Mouse (Mus musculus) layer of hippocampus, postnatal 10 days (tissue): ENCODE measurements around the gene Casp3. TPM values are rescaled to one million over a fixed set of nuclear protein-coding genes. Genes with fewer than 3 reads are reported as not detected.

ENCODE experiments used
- DNase-seq, 2 experiments: peaks; one replicate each; pipeline ENCODE4 v3.0.0; 2021; ENCODE audit warnings: low spot score in 2 of 2
- total RNA-seq, 2 experiments: library from RNA; stranded (reverse); gene quantifications; 2 replicates each; pipeline ENCODE4 v1.2.3; 2021

Casp3 gene
- total RNA-seq, 2 experiments from 2014 or later: 59.2 to 59.7 TPM

DNA sequence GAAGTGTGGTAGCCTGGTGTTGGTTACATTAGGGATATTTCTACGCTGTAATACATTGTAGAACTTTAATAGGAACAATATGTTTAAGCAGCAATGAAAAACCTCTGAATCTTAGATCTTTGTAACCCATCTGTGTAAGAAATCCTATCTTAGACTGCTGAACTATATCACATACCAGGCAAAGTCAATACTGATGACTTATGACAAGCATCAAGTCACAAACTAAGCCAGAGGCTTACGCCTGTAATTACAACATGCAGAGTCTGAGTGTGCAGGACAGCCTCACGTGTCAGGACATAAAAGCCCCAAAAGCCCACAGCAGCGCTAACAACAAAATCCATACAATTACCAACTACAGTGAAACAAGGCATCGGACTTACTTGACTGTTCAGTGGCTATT, 13.5 kb upstream of the Casp3 start:
- DNase-seq: no peak

DNA sequence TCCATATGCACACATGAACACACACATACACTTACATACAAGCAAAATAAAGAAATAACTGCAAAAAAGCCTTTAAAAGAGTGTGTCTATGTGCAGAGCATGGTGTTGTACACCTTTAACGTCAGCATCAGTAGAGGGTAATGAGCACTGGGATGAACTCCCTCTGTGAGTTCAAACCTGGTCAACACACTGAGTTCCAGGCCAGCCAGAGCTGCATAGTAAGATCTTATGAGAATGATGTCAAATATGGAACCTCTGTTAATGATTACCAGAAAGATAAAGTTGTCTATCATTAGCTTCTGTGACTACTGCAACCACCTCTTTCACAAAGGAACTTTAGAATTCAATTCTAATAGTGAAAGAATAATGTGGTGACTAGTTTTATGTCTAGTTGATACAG, 10.2 kb upstream of the Casp3 start:
- no peak for DNase-seq

DNA sequence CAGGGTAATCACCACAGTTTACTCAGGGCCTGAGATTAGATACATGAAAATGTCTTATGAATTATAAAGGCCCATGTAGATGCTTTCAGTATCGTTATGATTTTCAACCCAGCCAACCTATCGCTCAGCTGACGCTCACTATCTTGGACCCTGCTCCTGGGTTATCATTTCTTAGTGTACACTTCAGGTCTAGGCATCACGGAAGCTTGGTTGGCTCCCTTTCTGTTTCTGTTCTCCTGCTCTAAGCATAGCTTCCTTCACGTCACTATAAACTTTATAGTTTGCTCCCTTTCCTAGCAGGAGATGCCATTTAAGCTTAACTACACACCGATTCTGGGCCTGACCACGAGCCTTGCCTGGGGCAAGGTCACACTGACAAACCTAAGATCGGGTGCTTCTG, 5.5 kb upstream of the Casp3 start:
- DNase-seq: no peak

DNA sequence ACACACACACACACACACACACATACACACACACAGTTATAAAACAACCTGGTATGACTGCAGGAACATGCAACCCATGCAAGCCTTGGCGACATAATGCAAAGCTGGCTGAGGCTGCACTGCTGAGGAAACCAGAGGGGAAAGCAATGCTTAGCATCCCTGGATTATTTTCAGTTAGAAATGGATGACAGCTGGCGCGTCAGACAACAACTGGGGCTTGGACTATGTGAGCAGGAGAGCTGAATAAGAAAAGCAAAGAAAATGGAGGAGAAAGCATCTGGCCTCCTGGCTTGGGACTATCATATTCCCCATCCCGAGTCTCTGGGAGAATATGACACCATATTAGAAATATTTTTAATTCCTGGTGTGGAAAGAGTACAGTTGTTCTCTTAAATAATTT, 4.2 kb upstream of the Casp3 start:
- peak in 1 of 2 experiments; percentile 13 for DNase-seq

DNA sequence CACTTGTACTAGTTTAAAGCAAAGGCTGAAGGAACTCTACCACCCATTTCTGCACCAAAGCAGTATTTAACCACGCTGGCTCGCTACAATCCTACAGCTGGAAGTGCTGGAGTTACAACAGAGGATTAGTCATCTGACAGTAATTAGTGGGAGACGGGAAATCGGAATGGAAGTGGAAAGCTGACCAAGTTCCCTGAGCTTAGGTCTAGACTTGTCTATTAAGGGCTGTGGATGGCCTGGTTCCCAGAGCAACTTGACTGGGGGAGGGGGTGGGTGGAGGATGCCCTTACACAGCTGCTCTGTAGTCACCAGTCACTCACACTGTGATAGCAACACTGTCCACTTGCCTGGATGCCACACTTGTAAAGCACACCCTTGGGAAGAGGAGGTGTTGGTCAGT, 3.7 kb upstream of the Casp3 start:
- no peak for DNase-seq

DNA sequence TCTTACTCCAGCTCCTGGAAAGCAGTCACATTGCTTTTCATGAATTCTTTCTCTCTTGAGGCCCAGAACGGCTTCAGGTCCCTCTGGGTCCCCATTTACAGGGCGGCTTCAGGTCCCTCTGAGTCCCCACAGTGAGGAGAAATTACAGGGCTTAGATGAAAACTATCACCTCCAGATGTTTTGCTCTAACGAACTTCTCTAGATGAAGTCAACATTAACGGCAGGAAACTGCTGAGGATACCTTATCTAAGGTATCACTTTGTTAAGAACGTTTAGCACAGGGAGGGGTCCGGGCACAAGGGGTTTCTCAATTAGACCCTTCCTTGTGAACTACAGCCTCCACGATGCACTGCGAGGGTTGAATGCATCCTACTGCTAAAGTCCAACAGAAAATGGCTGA, 1.2 kb upstream of the Casp3 start:
- DNase-seq: no peak

DNA sequence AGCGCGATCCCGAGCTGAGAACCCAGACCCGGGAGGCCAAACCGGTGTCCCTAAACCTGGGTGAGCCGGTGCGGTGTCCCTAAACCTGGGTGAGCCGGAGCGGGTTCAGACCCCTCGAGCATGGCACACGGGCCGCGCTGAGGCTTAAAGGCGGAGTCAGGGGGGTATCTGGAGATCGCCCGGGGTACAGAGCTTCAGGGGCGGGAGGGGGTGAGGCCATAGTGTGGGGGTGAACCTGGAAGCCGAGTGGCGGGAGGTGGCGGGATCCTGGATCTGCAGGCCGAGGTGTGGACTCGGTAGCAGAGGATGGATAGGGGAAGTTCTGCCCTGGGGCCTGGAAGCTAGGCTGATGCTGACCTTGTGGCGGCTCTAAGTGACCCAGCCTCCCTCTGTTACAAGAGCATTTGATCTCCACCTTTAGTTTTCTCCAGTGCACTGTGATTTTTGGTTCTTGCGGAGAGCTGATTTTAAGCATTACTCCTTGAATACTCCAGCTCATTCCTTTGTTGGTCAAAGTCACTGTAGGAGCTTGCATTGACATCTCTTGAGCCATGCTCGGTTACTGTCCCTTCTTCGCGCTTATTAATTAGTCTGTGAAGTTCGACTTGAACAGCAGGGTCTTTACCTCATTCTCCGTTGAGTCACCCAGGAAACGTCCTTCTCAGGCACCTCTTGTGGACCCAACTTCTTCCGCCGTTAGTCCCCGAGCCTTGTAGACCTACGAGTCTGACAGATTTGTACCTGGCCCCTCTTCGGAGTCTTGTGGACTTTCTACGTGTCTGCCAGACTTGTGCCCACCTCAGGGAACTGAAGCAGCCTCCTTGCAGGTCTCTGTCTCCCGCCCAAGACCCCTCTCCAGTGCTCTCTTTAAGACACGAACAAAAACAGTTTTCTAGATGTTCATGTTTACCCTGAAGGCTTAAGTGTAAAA, 864 bp downstream of the Casp3 start:
- peak in 1 of 2 experiments; percentile 21 for DNase-seq

DNA sequence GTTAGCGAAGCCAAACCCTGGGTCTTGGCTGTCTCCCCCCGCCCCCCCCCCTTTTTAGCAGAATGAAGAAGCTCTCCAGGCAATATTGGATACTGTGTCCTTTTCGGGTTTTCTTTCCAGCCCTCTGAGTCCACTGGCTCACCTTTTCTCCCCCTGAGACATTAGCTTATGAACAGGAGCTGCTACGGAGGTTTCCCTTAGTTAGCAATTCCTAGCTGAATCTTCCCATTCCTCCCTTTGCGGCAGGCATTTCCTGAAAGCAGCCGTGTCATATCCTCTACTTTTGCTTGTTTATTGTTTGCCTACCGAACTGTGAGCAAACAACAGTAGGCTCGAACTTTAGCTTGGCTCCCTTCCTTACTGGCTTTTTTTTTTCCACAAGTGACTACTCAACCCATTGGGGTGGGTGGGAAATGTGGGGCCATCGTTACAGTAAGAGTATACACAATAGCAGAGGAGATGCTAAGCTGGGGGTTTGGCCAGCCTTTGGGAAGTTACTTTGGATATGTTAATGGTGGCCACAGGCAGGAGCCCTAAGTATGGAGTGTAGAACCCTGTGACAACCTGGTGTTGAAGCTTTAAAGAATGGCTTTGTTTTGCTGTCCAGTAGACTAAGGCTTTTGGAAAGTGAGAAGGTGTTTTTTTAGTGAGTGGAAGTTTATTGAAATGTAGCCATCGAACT, 1.7 kb downstream of the Casp3 start:
- no peak for DNase-seq

DNA sequence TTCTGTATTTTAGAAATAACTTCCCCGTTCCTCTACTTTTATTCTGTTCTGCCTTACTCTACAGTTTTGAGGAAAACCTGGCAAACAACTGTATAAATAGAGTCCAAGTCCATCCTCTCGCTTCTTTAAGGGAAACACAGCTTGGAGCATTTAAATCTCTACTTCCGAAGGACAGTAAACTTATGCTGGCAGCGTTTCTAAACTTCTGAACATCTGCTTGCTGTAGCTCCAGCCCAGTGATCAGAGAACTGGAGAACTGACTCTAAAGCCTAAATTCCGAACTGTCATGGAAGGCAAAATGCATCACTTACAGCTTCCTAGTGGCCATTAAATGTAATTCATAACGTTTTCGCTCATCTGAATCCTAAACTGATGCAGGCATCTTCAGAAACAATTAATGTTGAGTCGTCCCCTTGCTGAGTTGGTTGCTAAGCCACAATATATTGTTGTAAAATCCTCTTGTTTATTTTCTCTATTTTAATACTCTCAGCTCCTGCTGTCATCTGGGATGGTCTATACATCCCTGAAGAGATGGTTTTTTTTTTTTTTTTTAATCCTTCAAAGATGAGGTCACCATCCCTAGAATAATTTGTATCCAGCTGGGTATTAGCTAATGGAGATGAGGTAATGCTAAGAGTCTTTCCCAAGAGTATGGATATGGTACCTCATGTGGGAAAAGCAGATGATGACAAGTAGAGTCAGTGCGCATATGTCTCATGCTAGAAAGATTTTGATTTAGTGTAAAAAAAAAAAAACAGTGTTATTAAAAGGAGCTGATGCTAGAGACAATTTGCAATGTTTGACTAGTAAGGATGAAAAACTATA, 5.6 kb downstream of the Casp3 start:
- DNase-seq: no peak

DNA sequence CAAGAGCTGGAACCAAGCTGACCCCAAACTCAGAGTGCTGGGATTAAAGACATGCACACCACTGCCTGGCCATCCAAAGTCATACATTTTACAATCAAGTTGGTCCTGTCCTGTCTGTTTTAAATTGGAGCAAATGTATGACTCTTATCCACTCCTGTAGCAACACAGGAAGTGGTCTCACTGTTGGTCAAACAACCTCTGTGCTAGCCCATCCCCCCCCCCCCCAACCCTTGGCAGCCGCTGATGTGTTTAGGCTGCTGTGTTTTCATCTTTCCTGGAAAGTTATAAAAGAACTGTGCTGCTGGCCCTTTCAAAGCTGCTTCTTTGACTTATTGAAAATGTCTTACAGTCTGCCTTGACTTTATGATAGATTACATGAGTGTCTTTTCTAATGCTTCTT, 8.1 kb downstream of the Casp3 start:
- no peak for DNase-seq

DNA sequence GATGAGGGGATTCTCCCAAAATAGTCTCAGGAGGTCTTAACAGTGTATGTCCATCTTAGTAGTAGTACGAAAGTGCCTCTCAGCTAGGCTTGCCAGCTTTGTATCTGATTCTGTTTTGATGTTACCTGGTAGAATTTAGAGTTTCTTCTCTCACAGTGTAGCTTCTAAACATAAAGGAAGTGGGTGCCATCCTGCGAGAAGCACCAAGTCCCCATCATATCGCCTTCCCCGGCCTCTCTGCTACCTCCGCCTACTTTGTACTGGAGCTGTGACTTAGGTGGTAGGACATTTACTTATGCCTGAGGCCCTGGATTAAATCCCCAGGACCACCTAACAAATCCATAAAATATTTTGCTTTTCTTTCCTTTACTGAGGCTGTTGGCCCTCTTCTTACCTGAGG, 9.6 kb downstream of the Casp3 start:
- DNase-seq: no peak

DNA sequence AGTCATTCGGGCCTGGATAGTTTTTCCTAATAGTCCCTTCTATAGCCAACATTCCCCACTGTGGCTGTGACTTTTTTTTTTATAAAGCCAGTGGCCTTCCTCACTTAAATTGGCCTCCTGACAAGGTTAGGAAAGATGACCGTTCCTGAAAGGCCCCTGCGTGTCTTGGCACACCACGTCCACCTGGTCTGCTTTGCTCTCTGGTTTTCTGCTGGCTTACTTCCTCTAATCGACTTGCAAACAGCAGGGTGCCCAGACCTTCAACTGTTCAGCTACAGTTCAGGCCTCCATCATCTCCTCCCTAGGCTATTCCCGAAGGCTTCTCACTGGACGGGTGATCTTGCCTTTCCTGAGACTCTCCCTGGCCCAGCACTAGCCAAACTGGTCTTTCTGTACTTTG, 10.8 kb downstream of the Casp3 start:
- no peak for DNase-seq

DNA sequence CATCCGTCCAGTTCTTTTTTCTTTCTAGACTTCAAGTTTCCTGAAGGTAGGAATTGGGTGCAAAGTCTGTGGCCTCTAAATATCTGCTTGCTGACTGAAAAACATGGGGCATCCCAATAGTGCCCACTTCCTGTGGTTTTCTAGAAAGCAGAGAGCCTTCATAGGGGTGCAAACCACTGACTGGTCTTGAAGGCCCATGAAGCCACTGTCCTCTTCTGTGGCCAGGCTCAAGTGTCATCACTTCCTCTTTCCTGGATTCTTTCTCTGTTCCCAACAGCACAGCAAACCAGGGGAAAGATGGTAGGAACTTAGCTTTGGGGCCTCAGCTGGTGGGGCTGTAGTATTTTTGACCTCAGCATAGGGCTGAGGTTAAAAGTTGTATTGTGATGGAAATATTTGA, 11.6 kb downstream of the Casp3 start:
- DNase-seq: no peak

DNA sequence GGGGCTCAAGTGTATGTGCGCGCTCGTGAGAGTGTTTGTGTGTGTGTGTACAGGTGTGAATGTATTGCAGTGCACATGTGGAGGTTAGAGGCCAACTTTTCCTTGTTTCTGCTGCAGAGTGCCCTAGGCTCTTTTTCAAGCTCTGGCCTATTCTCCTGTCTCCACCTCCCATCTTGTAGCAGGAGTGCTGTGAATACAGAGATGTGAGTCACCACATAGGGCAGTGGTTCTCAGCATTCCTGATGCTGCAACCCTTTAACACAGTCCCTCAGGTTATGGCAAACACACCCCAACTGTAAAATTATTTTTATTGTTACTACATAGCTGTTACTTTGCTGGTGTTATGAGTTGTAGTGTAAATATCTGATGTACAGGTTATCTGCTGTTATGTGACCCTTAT, 13.3 kb downstream of the Casp3 start:
- no peak for DNase-seq

DNA sequence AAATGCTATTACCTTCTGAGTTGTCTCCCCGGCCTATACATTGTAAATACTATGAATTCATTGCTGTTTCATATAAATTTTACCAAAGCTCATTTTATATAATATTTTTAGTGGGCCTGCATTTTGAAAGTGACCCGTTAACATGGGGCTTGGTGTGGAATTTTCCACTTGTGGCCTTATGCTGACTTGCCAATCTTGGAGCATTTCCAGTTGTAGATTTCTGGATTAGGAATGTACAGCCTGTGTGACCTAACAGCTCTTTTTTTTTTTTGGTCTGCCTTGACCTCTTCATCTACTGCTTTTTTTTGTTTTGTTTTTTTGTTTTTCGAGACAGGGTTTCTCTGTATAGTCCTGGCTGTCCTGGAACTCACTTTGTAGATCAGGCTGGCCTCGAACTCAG, 13.8 kb downstream of the Casp3 start:
- no peak for DNase-seq

DNA sequence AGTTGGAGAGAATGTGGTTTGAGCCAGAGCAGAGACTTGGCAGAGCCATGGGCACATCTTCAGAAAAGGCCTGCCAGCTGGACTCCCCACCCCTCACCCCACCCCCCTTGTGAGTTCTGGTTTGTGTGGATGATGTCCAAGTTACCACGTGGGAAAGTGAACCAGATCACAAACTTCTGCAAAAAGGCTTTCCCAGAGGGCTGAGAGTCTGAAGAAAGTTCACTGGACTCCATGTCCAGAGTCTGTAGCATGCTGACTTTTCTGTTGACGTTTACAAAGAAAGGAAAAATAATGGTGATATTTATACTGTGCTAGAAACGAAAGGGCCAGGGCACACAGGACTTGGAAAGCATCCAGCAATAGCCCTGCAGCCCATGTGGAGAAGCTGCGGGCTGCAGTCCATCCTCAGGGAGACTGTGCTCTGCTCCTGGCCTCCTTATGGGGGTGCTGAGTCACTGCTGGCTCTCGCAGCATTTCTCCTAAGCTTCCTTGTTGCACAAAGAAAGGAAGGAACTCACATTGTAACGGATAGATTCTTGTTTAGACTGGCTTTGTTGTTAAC, 22.0 kb downstream of the Casp3 start:
- DNase-seq: peak; percentile 19 to 40

DNA sequence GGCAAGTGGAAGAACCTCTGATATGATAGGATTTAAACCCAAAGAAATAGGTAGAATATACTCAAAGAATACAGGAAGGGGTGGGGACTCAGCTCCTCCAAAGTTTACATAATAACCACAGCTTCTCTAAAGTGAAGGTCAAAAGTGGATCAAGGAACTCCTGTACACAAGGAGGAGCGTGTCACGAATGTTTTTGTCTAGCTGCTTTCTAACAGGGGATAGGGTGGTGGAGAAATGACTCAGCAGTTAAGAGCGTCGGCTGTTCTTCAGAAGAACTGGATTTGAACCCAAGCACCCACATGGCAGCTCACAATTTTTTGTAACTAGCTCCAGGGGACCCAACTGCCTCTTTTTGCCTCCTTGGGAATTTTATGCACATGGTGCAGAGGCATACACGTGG, 22.8 kb downstream of the Casp3 start:
- DNase-seq: no peak

DNA sequence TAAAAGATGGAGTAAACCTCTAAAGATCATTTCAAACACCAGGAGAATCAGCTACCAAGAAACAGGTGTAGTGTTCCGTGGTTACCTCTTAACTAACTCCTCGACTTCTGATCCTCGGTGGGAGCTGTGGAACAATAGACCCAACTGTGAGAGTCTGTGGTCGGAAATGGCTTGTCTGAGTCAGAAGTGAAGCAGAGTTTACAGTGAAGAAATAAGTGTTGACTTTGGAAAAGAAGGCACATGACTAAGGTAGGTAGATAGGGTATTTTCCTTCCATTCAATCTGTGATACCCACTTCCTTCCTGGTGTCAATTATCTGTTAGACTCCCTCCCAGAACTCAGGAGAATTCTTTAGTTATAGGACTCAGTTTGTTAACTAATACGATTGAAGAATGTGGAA, 24.2 kb downstream of the Casp3 start:
- no peak for DNase-seq

DNA sequence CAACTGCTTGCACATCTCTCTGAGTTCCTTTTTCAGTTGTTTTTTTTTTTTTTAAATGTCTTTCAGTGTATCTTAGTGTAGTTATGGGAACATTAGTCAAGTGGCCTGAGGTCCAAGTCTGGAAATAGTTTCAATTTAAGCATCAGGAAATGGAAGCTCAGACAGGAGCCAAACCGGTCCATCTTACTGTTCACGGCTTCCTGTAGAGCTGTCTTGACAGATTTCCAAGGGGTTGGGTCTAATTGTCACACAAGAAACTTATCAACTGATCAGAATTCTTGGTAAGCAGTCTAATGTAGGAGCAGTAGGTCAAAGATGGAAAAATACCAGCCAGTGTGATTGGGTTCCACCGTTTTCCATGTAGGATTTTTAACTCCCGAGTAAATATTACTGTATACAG, 31.3 kb downstream of the Casp3 start:
- no peak for DNase-seq

DNA sequence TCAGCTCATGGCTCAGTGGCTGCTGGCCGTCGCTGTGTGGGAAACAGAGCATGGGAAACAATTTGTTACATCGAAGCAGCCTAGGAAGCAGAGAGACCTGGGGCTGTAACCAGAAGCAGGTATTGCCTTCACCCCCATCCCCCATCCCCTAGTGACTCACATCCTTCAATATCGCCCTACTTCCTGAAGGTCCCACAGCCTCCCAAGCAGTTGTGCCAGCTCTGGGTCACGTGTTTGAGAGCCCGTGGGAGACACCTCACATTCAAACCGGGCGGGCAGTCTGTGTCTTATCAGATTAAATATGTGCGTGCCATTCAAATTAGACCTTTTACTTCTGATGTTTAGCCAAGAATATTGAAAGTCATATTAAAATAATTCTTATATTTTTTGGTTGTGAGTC, 34.8 kb downstream of the Casp3 start:
- DNase-seq: no peak

DNA sequence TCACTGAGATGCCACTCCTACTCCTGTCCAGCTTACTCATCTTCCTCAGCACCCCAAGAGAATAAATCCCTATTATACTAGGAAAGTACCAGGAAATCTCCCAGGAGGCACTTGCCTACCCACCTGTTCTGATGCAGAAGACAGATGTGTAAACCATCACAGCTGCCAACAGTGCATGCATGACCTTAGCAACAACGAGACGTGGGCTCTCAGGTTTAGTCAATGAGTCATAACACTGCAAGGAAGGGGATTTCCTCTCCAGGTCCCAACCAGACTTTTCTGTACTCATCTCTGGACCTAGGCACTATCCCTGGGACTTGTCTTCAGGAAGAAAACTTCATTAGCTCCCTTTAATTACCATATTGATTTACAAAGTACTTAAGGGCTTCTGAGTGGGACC, 38.8 kb downstream of the Casp3 start:
- DNase-seq: no peak

DNA sequence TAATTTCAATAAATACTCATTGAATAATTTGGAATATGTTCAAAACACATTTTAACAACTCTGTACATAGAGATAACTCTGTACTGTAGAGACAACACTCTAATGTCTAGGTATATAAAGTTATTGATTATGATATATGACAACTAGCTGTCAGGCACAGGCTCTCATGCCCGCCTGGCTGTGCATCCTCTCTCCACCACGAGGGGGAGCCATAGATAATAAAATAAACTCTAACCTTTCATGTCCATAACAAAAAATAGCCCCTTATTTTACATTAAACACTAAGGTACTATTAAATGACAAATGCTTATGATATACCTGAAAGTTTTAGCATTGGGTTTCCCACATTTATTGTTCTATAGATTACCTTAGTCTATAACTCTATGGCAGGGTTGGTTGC, 54.4 kb downstream of the Casp3 start:
- peak; percentile 76 to 80 for DNase-seq
